Mouse (Mus musculus): ENCODE results near the gene Acy3.
"Not testable (repeated sequence)": the region's sequence is repeated elsewhere in the genome, so short reads cannot be mapped to it uniquely, and the experiment has no call there.

Acy3 gene

DNA sequence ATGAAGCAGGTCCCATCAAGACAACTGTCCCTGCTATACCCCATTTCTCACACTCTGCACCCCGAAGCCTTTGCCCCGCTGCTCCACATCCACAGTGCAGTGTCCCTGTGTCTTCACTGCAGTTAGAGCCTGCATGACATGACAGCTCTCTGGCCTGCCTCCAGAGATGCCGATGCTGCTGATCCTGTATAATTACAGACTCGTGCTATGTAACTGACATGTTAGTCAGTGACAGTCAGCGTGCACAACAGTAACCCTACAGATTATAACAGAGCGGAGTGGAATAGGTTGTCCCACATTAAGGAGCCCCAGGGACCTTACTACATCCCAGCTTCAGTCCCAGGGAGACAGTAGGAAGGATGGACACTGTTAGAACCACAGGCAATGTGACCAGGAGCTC is 11.8 kb upstream of the Acy3 start:
- not testable (repeated sequence) for DNase-seq (ENCODE audit: low read depth, low spot score)

- DNase-seq (ENCODE audit: low read depth, low spot score) = no peak
Observed at GRCm38 (mm10) chr19:3975866-3976265, 10.5 kb upstream of the Acy3 start.

- DNase-seq (ENCODE audit: low read depth, low spot score) = peak; percentile 48
Observed at GRCm38 (mm10) chr19:3980309-3980708, 6.1 kb upstream of the Acy3 start.

GRCm38 (mm10) chr19:3980917-3981316 is 5.5 kb upstream of the Acy3 start:
- DNase-seq (ENCODE audit: low read depth, low spot score) = no peak

- no peak for DNase-seq (ENCODE audit: low read depth, low spot score)
Observed at GRCm38 (mm10) chr19:3983527-3984200, 2.7 kb upstream of the Acy3 start.

DNA sequence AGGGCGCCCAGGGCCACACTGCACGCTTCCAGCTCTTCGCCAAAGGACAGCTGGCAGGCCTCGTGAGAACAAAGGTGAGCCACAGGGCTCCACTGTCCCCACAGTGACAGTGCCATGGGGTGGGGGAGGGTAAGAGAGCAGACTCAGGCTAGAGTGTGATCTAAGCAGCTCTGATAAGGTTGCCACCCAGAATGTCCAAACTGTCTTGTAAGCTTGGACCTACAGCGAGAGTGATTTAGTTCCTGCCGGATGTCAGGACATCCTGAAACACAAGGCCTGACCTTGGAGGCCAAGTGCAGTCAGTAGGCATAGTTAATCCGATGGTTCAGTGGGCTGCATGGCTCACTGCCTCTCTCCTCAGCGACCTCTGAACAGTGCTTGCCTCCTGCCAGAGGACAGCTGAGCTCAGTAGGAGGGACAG is 1.1 kb upstream of the Acy3 start:
- DNase-seq (ENCODE audit: low read depth, low spot score) = no peak

GRCm38 (mm10) chr19:3988066-3988465 is 1.7 kb downstream of the Acy3 start:
- no peak for DNase-seq (ENCODE audit: low read depth, low spot score)

DNA sequence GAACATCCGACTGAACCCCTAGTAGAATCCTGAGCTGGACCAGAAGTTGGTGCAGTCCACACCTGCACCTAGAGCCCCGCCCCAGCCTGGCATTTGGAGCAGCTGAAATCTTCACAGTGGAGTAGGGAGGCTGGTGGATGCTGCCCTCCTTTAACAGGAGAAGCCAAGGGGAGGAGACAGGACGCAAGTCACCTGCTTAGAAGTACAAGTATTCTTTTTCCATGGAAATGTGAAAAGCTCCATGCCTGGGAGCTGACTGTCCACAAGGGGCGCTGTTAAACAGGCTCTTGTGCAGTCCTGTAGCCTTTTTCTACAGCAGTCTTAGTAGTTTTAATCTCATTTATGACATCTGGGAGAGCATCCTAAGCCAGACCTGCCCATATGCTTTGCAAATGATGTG is 2.4 kb downstream of the Acy3 start:
- no peak for DNase-seq (ENCODE audit: low read depth, low spot score)

- DNase-seq (ENCODE audit: low read depth, low spot score) = no peak
Observed at GRCm38 (mm10) chr19:3990804-3991203, 4.4 kb downstream of the Acy3 start.

DNA sequence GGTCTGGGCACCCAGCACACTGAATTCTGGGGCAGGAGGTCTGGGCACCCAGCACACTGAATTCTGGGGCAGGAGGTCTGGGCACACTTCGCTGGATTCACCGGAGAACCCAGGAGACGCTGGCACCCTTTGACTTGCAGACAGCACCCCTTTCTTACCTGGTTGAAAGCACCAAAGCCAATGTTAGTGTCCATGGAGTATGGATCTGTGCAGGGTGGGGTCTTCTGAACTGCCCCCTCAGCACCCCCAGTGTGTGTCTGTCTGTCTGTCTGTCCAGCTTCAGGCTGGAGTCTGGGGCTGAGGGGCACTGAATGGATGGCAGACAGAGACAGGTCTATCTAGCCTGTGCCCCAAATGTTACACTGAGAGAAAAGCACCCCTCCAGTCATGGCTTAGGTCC is 5.2 kb downstream of the Acy3 start:
- DNase-seq (ENCODE audit: low read depth, low spot score) = no peak

- DNase-seq (ENCODE audit: low read depth, low spot score) = no peak
Observed at GRCm38 (mm10) chr19:3991966-3992365, 5.6 kb downstream of the Acy3 start.

- DNase-seq (ENCODE audit: low read depth, low spot score) = no peak
Observed at GRCm38 (mm10) chr19:3992416-3992815, 6.0 kb downstream of the Acy3 start, which contains the start of gene Tbx10. Gene Tbx10, plus strand, starts transcription at chr19:3992752.

DNA sequence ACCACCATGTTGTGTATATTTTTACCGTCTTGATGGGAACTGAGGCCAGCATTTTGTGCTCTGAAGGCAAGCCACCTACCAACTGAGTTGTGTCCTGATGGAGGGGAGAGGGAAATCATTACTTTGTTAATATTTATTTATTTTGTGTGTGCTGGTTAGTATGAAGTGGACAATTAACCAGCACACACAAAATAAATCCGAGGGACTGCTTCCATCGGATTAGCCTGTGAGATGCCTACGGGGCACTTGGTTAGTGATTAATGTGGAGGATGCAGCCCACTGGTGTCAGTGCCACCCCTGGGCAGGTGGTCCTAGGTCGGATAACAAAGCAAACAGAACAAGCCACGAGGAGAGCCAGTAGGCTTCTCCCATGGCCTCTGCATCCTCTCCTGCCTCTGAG is 8.6 kb downstream of the Acy3 start:
- DNase-seq (ENCODE audit: low read depth, low spot score) = no peak

DNA sequence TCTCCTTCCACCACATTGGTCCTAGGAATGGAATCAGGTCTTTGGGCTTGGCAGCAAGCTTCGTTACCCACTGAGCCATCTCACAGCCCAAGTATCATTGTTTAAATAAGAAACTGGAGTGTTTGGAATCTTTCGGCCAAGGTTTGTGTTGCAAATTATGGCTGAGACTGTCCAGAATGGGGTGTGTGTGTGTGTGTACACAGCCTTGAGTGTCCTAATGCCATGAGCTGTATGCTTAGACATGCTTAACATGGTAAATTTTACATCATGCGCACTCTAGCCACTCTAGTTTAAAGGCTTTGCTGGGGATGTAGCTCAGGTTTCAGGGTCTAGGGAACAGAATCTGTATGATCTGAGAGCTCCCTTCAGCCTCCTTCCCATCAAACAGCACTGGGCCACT is 9.1 kb downstream of the Acy3 start:
- no peak for DNase-seq (ENCODE audit: low read depth, low spot score)

DNA sequence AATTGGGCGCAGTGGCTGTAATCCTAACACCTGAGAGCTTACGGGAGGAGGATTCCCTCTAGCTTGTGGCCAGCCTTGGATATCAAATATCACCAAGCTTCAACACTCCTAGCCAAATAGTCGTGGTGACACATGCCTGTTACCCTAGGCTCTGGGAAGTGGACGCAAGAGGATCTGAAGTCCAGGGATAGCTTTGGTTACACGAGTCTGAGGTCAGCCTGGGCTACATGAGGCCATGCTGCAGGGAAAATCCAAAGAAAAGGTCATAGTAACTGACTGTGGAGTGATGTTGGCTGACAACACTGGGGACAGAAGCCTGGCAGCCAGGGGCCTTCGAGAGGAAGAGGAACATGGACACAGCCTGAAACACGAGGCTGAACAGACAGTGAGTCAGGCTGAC is 9.7 kb downstream of the Acy3 start:
- DNase-seq (ENCODE audit: low read depth, low spot score) = no peak

DNA sequence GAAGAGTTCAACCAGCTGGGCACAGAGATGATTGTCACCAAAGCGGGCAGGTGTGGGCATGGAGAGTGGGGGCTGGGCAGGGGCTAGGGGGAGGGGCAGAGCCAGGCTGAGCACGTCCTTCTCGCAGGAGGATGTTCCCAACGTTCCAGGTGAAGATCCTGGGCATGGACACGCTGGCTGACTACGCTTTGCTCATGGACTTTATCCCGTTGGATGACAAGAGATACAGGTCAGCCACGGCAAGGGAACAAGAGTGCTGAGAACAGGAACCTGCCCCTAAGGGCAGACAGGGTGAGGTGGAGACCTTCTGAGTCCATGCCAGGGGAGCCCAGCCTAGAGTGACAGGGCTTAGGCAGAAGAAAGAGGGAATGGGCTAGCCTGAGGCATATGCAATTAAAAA is 10.4 kb downstream of the Acy3 start:
- no peak for DNase-seq (ENCODE audit: low read depth, low spot score)

DNA sequence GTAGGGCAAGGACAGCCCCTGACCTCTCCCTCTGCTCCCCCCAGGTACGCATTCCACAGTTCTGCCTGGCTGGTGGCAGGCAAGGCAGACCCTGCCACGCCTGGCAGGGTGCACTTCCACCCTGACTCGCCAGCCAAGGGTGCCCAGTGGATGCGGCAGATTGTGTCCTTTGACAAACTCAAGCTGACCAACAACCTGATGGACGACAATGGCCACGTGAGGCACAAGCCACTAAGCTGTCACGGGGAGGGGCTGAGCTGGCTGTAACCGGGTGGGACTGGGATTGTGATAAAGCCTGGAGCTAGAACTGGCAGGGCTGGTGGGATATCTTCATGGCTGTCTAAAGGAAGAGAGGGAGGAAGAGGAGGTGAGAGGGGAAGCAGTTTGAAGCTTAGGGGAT is 10.9 kb downstream of the Acy3 start:
- no peak for DNase-seq (ENCODE audit: low read depth, low spot score)

GRCm38 (mm10) chr19:3998335-3998734 is 12.0 kb downstream of the Acy3 start:
- no peak for DNase-seq (ENCODE audit: low read depth, low spot score)

DNA sequence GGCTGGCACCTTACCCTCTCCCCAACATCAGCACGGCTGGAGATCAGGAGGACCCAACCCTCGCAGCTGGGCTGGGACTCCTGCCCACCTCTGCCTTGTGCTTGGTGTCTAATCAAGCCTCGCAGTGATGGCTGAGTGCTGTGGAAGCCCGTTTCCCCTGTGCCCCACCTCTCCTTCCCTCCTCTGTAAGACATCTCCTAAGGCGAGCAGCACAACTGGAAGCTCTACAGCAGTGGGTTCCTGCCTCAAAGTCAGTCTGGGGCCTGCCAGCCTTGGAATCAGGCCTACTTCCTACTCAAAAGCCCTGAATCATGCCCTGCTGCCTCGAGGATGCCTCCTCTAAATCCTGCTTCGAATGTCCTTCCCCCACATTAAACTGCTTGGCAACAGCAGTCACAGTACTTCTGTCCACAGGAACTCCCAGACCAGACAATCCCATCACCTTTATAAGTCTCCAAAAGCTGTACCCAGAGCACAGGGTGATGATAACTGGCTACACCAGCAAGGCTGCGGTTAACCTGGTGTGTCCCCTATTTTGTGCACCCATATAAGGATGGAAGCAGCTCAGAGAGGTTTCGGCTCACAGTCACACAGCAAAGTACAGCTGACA is 12.9 kb downstream of the Acy3 start:
- DNase-seq (ENCODE audit: low read depth, low spot score) = no peak

- peak; percentile 90 for DNase-seq (ENCODE audit: low read depth, low spot score)
Observed at GRCm38 (mm10) chr19:4000119-4000900, 13.9 kb downstream of the Acy3 start, which contains the start of the genes Nudt8 and Gm49405. Gene Nudt8, plus strand, starts transcription at chr19:4000580. Gene Gm49405, plus strand, starts transcription at chr19:4000626.

DNA sequence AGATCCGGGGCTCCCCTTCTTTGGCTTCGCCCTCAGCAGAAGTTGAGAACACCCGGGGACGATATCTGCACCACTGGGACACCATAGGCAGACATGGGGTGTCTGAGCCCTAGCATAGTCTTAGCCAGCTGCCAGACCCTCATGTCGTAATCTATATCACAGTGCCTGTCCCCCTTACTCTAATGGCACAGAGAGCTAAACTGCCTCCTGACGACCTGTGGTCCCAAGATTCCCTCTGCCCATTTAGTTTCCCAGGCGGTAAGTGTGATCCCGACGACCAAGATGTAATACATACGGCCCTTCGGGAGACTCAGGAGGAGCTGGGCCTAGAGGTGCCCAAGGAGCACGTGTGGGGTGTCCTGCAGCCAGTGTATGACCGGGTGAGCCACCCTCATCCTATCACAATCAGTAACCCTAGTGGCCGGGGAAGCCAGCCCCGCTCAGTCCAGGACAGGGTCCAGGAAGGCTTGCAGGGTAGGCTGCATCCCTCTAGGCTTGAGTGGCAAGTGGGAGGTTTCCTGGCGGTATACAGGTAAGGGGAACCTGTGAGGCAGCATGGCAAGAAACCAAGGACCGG is 14.7 kb downstream of the Acy3 start:
- DNase-seq (ENCODE audit: low read depth, low spot score) = no peak

DNA sequence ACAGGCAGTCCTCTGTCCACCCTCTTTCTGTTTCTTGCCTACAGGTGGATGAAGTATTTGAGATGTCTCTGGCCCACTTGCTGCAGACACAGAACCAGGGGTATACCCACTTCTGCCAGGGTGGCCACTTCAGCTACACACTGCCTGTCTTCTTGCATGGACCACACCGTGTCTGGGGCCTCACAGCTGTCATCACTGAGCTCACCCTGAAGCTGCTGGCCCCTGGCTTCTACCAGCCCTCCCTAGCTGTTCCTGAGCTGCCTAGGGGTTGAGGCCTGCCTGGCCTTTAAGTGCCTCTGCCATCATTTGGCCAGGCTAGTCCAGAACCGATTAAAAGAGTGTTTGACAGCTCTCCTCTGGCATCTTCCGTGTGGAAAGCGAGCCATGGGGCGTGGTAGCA is 15.4 kb downstream of the Acy3 start:
- no peak for DNase-seq (ENCODE audit: low read depth, low spot score)
